Mouse (Mus musculus): ENCODE data around the gene Gpatch8. TPM values are rescaled to one million over a fixed set of nuclear protein-coding genes. Genes with fewer than 3 reads are reported as not detected.

Gene Gpatch8
- total RNA-seq, 2 experiments from 2014 or later, result 57.3 to 65.4 TPM

GRCm38 (mm10) chr11:102465713-102466436 lies 90.3 kb downstream of the Gpatch8 start:
- ATAC-seq (replicated peaks; ENCODE audit: low FRiP score, poor library complexity, severe bottlenecking), result no peak

- ATAC-seq (replicated peaks; ENCODE audit: low FRiP score, poor library complexity, severe bottlenecking), result no peak
Observed at GRCm38 (mm10) chr11:102464901-102465300, 91.3 kb downstream of the Gpatch8 start.

- ATAC-seq (replicated peaks; ENCODE audit: low FRiP score, poor library complexity, severe bottlenecking), result no peak
Observed at GRCm38 (mm10) chr11:102461764-102462163, 94.4 kb downstream of the Gpatch8 start.

- no peak for ATAC-seq (replicated peaks; ENCODE audit: low FRiP score, poor library complexity, severe bottlenecking)
Observed at GRCm38 (mm10) chr11:102460541-102460940, 95.7 kb downstream of the Gpatch8 start.

GRCm38 (mm10) chr11:102455740-102456396 lies 100.3 kb downstream of the Gpatch8 start:
- ATAC-seq (replicated peaks; ENCODE audit: low FRiP score, poor library complexity, severe bottlenecking), result peak; percentile 78

- no peak for ATAC-seq (replicated peaks; ENCODE audit: low FRiP score, poor library complexity, severe bottlenecking)
Observed at GRCm38 (mm10) chr11:102453131-102453530, 103.1 kb downstream of the Gpatch8 start.

GRCm38 (mm10) chr11:102449043-102450008 lies 106.9 kb downstream of the Gpatch8 start:
- ATAC-seq (replicated peaks; ENCODE audit: low FRiP score, poor library complexity, severe bottlenecking), result no peak

GRCm38 (mm10) chr11:102448327-102448726 lies 107.9 kb downstream of the Gpatch8 start:
- ATAC-seq (replicated peaks; ENCODE audit: low FRiP score, poor library complexity, severe bottlenecking), result no peak

- ATAC-seq (replicated peaks; ENCODE audit: low FRiP score, poor library complexity, severe bottlenecking), result peak; percentile 55; the same call in 1 of the 2 replicates
Observed at GRCm38 (mm10) chr11:102447497-102447896, 108.7 kb downstream of the Gpatch8 start, which contains the start of gene Fam171a2. Gene Fam171a2, minus strand, starts transcription at chr11:102447682.

- no peak for ATAC-seq (replicated peaks; ENCODE audit: low FRiP score, poor library complexity, severe bottlenecking)
Observed at GRCm38 (mm10) chr11:102446581-102447461, 109.4 kb downstream of the Gpatch8 start.

GRCm38 (mm10) chr11:102445891-102446361 lies 110.3 kb downstream of the Gpatch8 start:
- no peak for ATAC-seq (replicated peaks; ENCODE audit: low FRiP score, poor library complexity, severe bottlenecking)

GRCm38 (mm10) chr11:102445264-102445890 lies 110.8 kb downstream of the Gpatch8 start:
- ATAC-seq (replicated peaks; ENCODE audit: low FRiP score, poor library complexity, severe bottlenecking), result no peak

GRCm38 (mm10) chr11:102444781-102445180 lies 111.4 kb downstream of the Gpatch8 start:
- no peak for ATAC-seq (replicated peaks; ENCODE audit: low FRiP score, poor library complexity, severe bottlenecking)

GRCm38 (mm10) chr11:102444321-102444720 lies 111.9 kb downstream of the Gpatch8 start:
- ATAC-seq (replicated peaks; ENCODE audit: low FRiP score, poor library complexity, severe bottlenecking), result no peak

GRCm38 (mm10) chr11:102443740-102444139 lies 112.5 kb downstream of the Gpatch8 start:
- ATAC-seq (replicated peaks; ENCODE audit: low FRiP score, poor library complexity, severe bottlenecking), result no peak

GRCm38 (mm10) chr11:102442089-102442488 lies 114.1 kb downstream of the Gpatch8 start:
- ATAC-seq (replicated peaks; ENCODE audit: low FRiP score, poor library complexity, severe bottlenecking), result no peak

GRCm38 (mm10) chr11:102441434-102441833 lies 114.8 kb downstream of the Gpatch8 start:
- ATAC-seq (replicated peaks; ENCODE audit: low FRiP score, poor library complexity, severe bottlenecking), result no peak

GRCm38 (mm10) chr11:102440255-102440654 lies 115.9 kb downstream of the Gpatch8 start:
- ATAC-seq (replicated peaks; ENCODE audit: low FRiP score, poor library complexity, severe bottlenecking), result no peak
